Mouse (Mus musculus) erythroblast, embryonic 14.5 days (primary cell): ENCODE data around the gene Timp3. TPM values are rescaled to one million over a fixed set of nuclear protein-coding genes. Genes with fewer than 3 reads are reported as not detected.

Experiments
- H3K27me3 ChIP-seq: 2 replicates; pipeline ENCODE4 v1.6.1; 2012; ENCODE audit warnings: inconsistent platforms; ENCODE audit not compliant: control insufficient read depth
- H3K36me3 ChIP-seq: 2 replicates; pipeline ENCODE4 v1.6.1; 2012; ENCODE audit warnings: mild to moderate bottlenecking, inconsistent platforms; ENCODE audit not compliant: control insufficient read depth
- H3K4me1 ChIP-seq: 2 replicates; pipeline ENCODE4 v1.6.1; 2012; ENCODE audit warnings: inconsistent platforms; ENCODE audit not compliant: control insufficient read depth
- H3K4me3 ChIP-seq: replicated peaks from 2 replicates; pipeline ENCODE3; 2012; ENCODE audit warnings: moderate library complexity, mild to moderate bottlenecking, inconsistent platforms
- H3K9me3 ChIP-seq: 2 replicates; pipeline ENCODE4 v1.6.1; 2012; ENCODE audit warnings: low read length, inconsistent platforms, mixed read lengths; ENCODE audit not compliant: control insufficient read depth
- GATA1 ChIP-seq: IDR thresholded peaks from 2 replicates; pipeline ENCODE4 v1.6.1; 2012; ENCODE audit warnings: low read length, inconsistent platforms, mixed read lengths
- TAL1 ChIP-seq: IDR thresholded peaks from 3 replicates; pipeline ENCODE4 v1.6.1; 2012; ENCODE audit warnings: low read length, inconsistent platforms, mixed read lengths
- polyA plus RNA-seq: library from polyadenylated mRNA; stranded (reverse); fragments of >175 nt; gene quantifications from 2 replicates; pipeline ENCODE4 v1.2.3, GENCODE M21; 2012

The Timp3 gene
- polyA plus RNA-seq, 1 experiment: 0.05 TPM

- no peaks in the 10 kb centered on the region for H3K27me3 ChIP-seq
- no peak overlapping the region for H3K4me3 ChIP-seq
- no peaks in the 10 kb centered on the region for H3K9me3 ChIP-seq
- no peaks in the 10 kb centered on the region for H3K36me3 ChIP-seq
- peaks cover 58% of the 10 kb centered on the region for H3K4me1 ChIP-seq
- TF ChIP-seq GATA1: no peak
- no peak for TF ChIP-seq TAL1
These were observed 39.6 kb downstream of the Timp3 start for GRCm38 (mm10) chr10:86339649-86340379.

GRCm38 (mm10) chr10:86340421-86340820 lies 40.2 kb downstream of the Timp3 start:
- TF ChIP-seq TAL1 (peak; percentile 59), GATA1 (peak; percentile 68)
- Histone ChIP-seq H3K27me3 (no peaks in the 10 kb centered on the region), H3K36me3 (no peaks in the 10 kb centered on the region)

GRCm38 (mm10) chr10:86340991-86341527 lies 40.9 kb downstream of the Timp3 start:
- H3K4me1 ChIP-seq: peaks cover 57% of the 10 kb centered on the region

More at GRCm38 (mm10) chr10:86340421-86340820, 40.2 kb downstream of the Timp3 start:
- Histone ChIP-seq H3K4me3 (no peak overlapping the region), H3K9me3 (no peaks in the 10 kb centered on the region), H3K4me1 (peaks cover 55% of the 10 kb centered on the region)

GRCm38 (mm10) chr10:86341589-86341988 lies 41.4 kb downstream of the Timp3 start:
- no peak for TF ChIP-seq TAL1
- TF ChIP-seq GATA1: no peak
- Histone ChIP-seq H3K4me1 (peaks cover 58% of the 10 kb centered on the region), H3K9me3 (no peaks in the 10 kb centered on the region)

More at GRCm38 (mm10) chr10:86340991-86341527, 40.9 kb downstream of the Timp3 start:
- Histone ChIP-seq H3K27me3 (no peaks in the 10 kb centered on the region), H3K9me3 (no peaks in the 10 kb centered on the region), H3K36me3 (no peaks in the 10 kb centered on the region), H3K4me3 (no peak overlapping the region)
- TF ChIP-seq TAL1 (no peak), GATA1 (no peak)

GRCm38 (mm10) chr10:86342151-86342550 lies 42.0 kb downstream of the Timp3 start:
- no peak for TF ChIP-seq TAL1
- TF ChIP-seq GATA1: no peak
- H3K27me3 ChIP-seq: no peaks in the 10 kb centered on the region
- H3K36me3 ChIP-seq: no peaks in the 10 kb centered on the region
- no peak overlapping the region for H3K4me3 ChIP-seq
- H3K9me3 ChIP-seq: no peaks in the 10 kb centered on the region
- peaks cover 60% of the 10 kb centered on the region for H3K4me1 ChIP-seq

More at GRCm38 (mm10) chr10:86341589-86341988, 41.4 kb downstream of the Timp3 start:
- Histone ChIP-seq H3K36me3 (no peaks in the 10 kb centered on the region), H3K27me3 (no peaks in the 10 kb centered on the region), H3K4me3 (no peak overlapping the region)

- H3K27me3 ChIP-seq: no peaks in the 10 kb centered on the region
- peaks cover 62% of the 10 kb centered on the region for H3K4me1 ChIP-seq
- H3K9me3 ChIP-seq: no peaks in the 10 kb centered on the region
- TF ChIP-seq GATA1: no peak
- TF ChIP-seq TAL1: no peak
- no peaks in the 10 kb centered on the region for H3K36me3 ChIP-seq
- H3K4me3 ChIP-seq: no peak overlapping the region
These were observed 42.5 kb downstream of the Timp3 start for GRCm38 (mm10) chr10:86342713-86343112.

GRCm38 (mm10) chr10:86343362-86343761 lies 43.2 kb downstream of the Timp3 start:
- Histone ChIP-seq H3K9me3 (no peaks in the 10 kb centered on the region), H3K4me3 (no peak overlapping the region), H3K4me1 (peaks cover 62% of the 10 kb centered on the region), H3K27me3 (no peaks in the 10 kb centered on the region), H3K36me3 (no peaks in the 10 kb centered on the region)
- TF ChIP-seq GATA1 (no peak), TAL1 (no peak)

- no peaks in the 10 kb centered on the region for H3K36me3 ChIP-seq
- H3K4me1 ChIP-seq: peaks cover 62% of the 10 kb centered on the region
- H3K27me3 ChIP-seq: no peaks in the 10 kb centered on the region
- no peak overlapping the region for H3K4me3 ChIP-seq
- TF ChIP-seq GATA1 (no peak), TAL1 (no peak)
- no peaks in the 10 kb centered on the region for H3K9me3 ChIP-seq
These were observed 43.8 kb downstream of the Timp3 start for GRCm38 (mm10) chr10:86343931-86344330.

- TF ChIP-seq TAL1 (no peak), GATA1 (no peak)
- Histone ChIP-seq H3K4me1 (peaks cover 62% of the 10 kb centered on the region), H3K36me3 (no peaks in the 10 kb centered on the region), H3K4me3 (no peak overlapping the region), H3K9me3 (no peaks in the 10 kb centered on the region), H3K27me3 (no peaks in the 10 kb centered on the region)
These were observed 44.5 kb downstream of the Timp3 start for GRCm38 (mm10) chr10:86344654-86345053.
